Mouse (Mus musculus) heart, adult 8-10 months (tissue): ENCODE data around the gene H2-Ob. TPM values are rescaled to one million over a fixed set of nuclear protein-coding genes. Genes with fewer than 3 reads are reported as not detected.

Experiments used
- DNase-seq: peaks from one replicate; pipeline ENCODE4 v3.0.0; 2022; ENCODE audit warnings: low spot score
- total RNA-seq, 4 experiments: library from RNA; stranded (reverse); gene quantifications; 2 replicates each; pipeline ENCODE4 v1.2.4; 2022

The H2-Ob gene
- total RNA-seq, 4 experiments from 2014 or later: 0.41 to 1.5 (median 0.51) TPM

DNA sequence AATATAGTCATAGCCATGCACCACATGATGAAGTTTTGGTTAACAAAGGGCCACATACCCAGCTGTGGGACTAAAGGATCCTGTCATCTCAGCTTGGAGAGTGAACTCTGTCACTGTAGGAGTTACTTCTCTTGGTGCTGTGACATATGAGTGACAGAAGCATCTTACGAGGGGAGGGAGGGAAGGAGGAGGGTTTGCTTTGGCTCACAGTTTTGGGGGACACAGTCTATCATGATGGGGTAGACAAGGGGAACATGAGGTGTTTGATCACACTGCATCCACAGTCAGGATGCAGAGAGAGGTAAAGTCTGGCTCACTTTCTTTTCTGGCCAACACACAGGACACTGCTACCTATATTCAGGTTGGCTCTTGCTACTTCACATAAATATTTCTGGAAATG lies 43.1 kb downstream of the H2-Ob start:
- no peak for DNase-seq

GRCm38 (mm10) chr17:34285371-34285770 lies 46.7 kb downstream of the H2-Ob start:
- no peak for DNase-seq

DNA sequence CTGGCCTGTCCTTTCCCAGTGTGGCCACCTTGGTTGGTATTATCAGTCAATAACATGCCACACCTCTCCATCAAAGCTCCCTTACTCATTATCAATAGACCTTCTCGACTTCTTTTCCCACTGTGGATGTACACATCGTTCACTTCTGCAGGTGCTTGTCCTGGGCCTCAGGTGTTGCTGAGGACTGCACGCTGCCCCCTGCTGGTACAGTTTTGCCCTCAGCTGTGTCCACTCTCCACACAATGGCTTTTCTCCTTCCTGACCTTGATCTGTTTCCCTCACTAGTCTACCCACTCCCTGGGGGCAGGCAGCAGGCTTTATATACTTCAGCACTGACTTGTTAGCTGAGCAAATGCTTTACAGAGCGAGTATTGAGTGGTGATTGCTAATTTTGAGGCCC lies 47.1 kb downstream of the H2-Ob start:
- DNase-seq: no peak

DNA sequence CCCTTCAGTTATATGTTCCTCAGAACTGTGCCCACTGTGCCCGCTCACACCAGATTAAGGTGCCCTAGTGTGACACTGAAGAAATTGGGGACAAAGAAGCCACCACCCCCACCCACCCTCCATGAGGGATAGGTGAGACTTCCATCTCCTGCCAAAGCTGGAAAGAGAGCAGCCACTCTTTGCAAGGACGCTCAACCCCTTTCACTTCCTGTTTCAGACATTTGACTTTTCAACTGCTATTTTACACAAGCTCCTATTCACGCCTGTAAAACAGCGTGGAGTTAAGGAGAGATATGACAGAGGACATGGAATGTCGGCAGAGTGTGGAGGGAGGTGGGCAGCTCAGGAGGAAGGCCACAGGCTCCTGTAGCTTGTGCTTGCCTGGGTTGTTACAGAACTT lies 47.8 kb downstream of the H2-Ob start:
- no peak for DNase-seq

GRCm38 (mm10) chr17:34286999-34287398 lies 48.3 kb downstream of the H2-Ob start:
- no peak for DNase-seq

DNA sequence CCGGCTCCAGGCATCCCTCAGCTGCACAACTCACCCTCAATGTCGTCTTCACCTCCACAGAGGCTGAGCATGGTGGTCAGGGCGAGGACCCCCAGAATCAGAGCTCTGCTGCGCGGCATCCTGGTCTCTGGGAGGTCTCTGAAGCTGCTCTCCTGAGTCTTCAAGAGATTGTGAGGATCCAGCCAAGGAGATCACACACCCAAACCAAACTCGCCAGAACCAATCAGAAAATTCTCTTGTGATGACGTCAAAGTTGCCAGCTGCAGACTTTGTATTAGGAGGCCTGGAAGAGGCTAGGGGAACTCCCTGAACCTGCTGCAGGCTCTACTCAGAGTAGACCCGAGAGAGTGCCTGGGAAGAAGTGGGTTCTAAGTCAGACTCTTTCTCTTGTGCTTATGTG lies 48.9 kb downstream of the H2-Ob start, which contains the start of gene H2-Aa:
Gene H2-Aa, minus strand, starts transcription at position 176 of the 400 bp plus-strand sequence.
- peak; percentile 89 for DNase-seq

GRCm38 (mm10) chr17:34288131-34288530 lies 49.4 kb downstream of the H2-Ob start:
- no peak for DNase-seq

DNA sequence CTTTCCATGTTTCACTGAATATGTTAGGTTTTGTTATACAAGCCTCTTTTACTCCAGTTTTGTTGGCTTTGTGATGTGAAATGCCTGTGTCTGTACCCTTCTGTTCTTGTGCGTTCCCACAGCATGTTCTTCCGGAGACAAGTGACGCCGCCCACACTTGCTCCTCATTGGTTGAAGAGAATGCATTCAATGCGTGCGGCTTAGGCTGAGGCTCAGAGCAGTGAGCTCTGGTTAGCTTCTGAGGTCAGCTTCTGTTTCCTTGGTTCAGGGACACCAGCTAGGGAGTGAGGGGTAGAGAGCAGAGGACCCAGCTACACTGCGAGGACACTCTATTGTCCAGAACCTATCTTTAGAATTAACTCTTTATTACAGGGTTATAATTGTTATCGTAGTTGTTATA lies 52.9 kb downstream of the H2-Ob start:
- DNase-seq: peak; percentile 69

DNA sequence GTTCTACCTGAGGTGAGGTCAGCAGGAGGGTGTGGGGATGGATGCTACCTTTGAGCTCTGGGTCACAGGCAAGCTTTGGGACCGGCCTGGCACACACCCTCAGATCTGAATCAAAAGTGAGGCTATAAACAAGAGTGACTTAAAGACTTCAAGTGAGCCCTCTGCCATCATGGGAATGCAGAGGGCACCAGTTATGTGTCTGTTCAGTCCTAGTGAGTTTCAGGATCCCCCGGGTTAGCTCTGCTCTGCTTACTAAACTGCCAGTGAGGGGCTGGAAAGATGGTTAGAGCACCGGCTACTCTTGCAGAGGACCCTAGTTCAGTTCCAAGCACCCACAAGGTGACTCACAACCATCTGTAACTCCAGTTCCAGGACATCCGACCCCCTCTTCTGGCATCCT lies 53.9 kb downstream of the H2-Ob start:
- no peak for DNase-seq

DNA sequence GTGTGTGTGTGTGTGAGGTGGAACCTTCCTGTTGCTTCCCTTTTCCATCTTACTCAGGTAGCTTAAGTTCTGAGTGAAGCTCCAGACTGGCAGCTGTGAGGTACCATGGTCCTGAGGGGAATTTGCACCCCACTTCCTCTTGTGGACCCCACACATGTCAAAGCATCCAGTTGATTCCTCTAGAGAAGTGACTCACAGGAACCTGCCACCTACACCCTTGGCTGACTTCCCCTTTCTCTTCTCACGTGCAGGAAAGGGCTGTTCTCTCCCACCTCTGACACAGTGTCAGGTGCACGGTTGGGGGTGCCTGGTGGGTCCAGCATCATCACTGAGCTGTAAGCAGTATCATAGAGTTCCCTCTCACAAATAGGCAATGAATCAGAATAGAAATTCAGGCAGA lies 54.8 kb downstream of the H2-Ob start:
- DNase-seq: no peak

DNA sequence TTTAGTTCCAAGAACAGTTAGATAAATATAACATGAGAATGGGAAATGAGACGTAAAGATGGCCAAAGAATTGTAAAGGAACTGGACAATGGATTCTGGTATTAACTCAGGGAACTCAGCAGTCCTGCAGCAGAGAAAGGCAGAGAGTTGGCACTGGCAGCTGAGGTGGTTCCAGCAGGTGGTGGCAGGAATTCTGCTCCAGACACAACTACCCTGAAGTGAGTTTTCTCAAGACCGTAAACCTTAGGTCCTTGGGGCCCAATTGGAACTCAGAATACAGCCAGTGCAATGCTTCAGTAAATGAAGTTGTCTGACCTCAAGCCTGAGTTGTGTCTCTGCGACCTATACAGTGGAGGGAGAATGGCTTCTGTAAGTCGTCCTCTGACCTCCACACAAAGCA lies 55.5 kb downstream of the H2-Ob start:
- no peak for DNase-seq

- no peak for DNase-seq
Measured at GRCm38 (mm10) chr17:34295307-34295706, 56.6 kb downstream of the H2-Ob start.

- DNase-seq: peak; percentile 87
Measured at GRCm38 (mm10) chr17:34295891-34296794, 57.4 kb downstream of the H2-Ob start.

DNA sequence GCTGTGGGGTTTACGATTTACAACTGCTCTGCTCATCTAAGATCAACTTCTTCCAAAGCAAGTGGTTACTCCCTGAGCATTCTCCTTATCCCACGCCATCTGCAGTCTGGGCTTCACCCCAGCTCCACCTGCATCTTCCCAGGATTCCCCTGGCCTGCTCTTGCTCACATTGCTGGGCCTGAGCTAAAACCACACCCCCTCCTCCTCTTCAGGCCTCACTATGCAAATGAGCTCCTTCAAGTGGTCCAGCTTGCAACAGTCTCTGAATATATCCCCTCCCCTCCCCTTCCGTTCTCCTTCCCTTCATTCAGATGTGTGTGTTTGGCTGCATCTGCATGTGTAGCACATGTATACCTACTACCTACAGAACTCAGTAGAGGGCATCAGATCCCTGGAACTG lies 60.7 kb downstream of the H2-Ob start:
- DNase-seq: no peak

DNA sequence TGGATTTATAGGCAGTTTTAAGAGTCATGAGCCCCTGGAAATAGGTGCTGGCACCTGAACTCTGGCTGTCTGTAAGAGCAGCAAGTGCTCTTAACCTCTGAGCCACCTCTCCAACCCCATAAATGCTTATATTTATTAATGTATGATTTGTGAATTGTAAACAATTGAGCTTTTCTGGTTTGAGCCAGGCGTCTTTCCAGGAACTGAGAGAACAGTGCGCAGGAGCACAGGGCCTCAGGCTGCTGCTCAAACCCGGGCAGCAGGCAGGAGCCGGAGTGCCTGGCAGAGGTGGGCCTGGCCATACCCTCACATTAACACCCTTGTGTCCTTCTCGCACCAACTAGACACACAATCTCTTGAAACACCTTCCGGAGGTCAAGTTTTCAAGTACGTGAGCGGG lies 61.4 kb downstream of the H2-Ob start:
- DNase-seq: no peak

GRCm38 (mm10) chr17:34300691-34301566 lies 62.2 kb downstream of the H2-Ob start:
- DNase-seq: no peak

GRCm38 (mm10) chr17:34301670-34302190 lies 63.0 kb downstream of the H2-Ob start:
- DNase-seq: no peak

DNA sequence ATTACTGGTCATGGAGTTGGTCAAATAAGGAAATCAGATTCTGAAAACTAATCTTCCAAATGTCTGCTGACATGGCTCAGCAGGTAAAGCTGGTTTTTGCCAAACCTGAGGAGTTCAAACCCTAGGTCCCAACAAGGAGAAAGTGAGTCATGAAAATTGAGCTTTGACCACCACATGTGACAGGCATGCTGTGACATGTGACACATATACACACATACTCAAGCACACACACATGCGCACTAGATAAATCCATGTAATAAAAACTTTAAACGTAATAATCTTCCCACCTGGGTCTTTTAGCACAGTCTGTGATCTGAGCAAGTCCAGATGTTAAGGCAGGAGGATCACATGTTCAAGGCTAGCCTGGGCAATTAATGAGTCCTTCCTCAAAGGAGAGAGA lies 65.1 kb downstream of the H2-Ob start:
- DNase-seq: no peak
